Mouse (Mus musculus): ENCODE data around the gene Olfr1369-ps1. TPM values are rescaled to one million over a fixed set of nuclear protein-coding genes. Genes with fewer than 3 reads are reported as not detected.

Gene Olfr1369-ps1
- total RNA-seq, 2 experiments from 2014 or later = not detected

- intact Hi-C loops (cut with DNase I) = loop anchor here (10.0 kb wide), 2 partner anchors 548 to 778 kb away; partner anchors contain the start of genes Hist1h2ai, Hist1h2bl, Hist1h3h and Zfp184
- peak; percentile 86 to 91 for DNase-seq (ENCODE audit: low spot score in 2 of 2)
Observed at GRCm38 (mm10) chr13:21166936-21167909, 55.9 kb downstream of the Olfr1369-ps1 start.

GRCm38 (mm10) chr13:21167910-21168300, 56.6 kb downstream of the Olfr1369-ps1 start:
- intact Hi-C loops (cut with DNase I) = loop anchor here (2.0 to 10.0 kb wide), 3 partner anchors 111 to 777 kb away; partner anchors contain the start of genes Hist1h2ai, Hist1h2bl, Hist1h3h and Zfp184
- DNase-seq (ENCODE audit: low spot score in 2 of 2) = no peak

- no peak for DNase-seq (ENCODE audit: low spot score in 2 of 2)
- intact Hi-C loops (cut with DNase I) = loop anchor here (2.0 to 10.0 kb wide), 3 partner anchors 110 to 776 kb away; partner anchors contain the start of genes Hist1h2ai, Hist1h2bl, Hist1h3h and Zfp184
Observed at GRCm38 (mm10) chr13:21168371-21169011, 57.2 kb downstream of the Olfr1369-ps1 start.

Other genes starting within 250 kb of the Olfr1369-ps1 start
- not detected for gene Olfr1370, start 36.5 kb upstream of the Olfr1369-ps1 start, total RNA-seq (2021)
- gene Olfr263, start 18.2 kb downstream of the Olfr1369-ps1 start, total RNA-seq (2021) = not detected
- gene Olfr1368, start 34.4 kb downstream of the Olfr1369-ps1 start, total RNA-seq (2021) = not detected
- 10 to 100 TPM; 35.7 to 42.3 TPM for gene Trim27, start 68.0 kb downstream of the Olfr1369-ps1 start, total RNA-seq (2021)
- not detected for gene Gpx5, start 181.2 kb downstream of the Olfr1369-ps1 start, total RNA-seq (2021)
- gene Gpx6, start 200.6 kb downstream of the Olfr1369-ps1 start, total RNA-seq (2021) = under 1 TPM in 1 of 2 experiments, not detected in 1; 0.30 TPM
- not detected for gene Olfr1367, start 235.4 kb downstream of the Olfr1369-ps1 start, total RNA-seq (2021)